Mouse (Mus musculus): ENCODE measurements around the gene Rgs14.

DNA sequence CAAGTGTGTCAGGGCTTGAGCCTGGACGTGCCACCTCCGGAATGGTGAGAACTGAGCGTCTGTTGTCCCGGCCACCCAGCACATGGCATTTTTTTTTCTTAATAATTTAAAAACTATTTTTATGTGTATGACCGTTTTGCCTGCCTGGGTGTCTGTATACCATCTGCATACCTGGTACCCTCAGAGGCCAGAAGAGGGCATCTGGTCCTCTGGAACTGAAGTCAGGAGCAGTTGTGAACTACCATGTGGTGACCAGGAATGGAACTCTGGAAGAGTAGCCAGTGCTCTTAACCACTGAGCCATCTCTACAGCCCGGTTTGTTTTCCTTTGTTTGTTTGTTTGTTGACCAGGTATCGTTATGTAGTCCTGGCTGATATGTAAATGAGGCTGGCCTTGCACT is 1.1 kb upstream of the Rgs14 start:
- no peak for TF ChIP-seq CTCF (IDR thresholded peaks at IDR 0.05; ENCODE audit: borderline replicate concordance, insufficient read depth, low read depth, low read length)
- TF ChIP-seq POLR2A (IDR thresholded peaks at IDR 0.05; ENCODE audit: borderline replicate concordance, insufficient read depth, low read length) = no peak

All from cerebellum, adult 2 months (tissue).